Mouse (Mus musculus) gastrocnemius, adult 2 months (tissue): ENCODE results near the gene Plekha7. TPM values are rescaled to one million over a fixed set of nuclear protein-coding genes. Genes with fewer than 3 reads are reported as not detected.
A peak's percentile ranks its signal among the peaks of the same experiment; 100 is the strongest.

Source experiments
- DNase-seq: peaks from one replicate; pipeline ENCODE4 v3.0.0; 2022
- H3K27ac ChIP-seq: fragments of 200-600 bp; 2 replicates; pipeline ENCODE4 v1.8.1; 2022; ENCODE audit warnings: mild to moderate bottlenecking
- H3K4me3 ChIP-seq: fragments of 200-600 bp; 2 replicates; pipeline ENCODE4 v1.8.1; 2022; ENCODE audit warnings: mild to moderate bottlenecking, moderate library complexity
- CTCF ChIP-seq: fragments of 200-600 bp; IDR thresholded peaks from 2 replicates; pipeline ENCODE4 v1.8.1; 2022; ENCODE audit warnings: antibody characterized with exemption, mild to moderate bottlenecking, moderate library complexity
- intact Hi-C: fragments of 180-260 bp; cut with DNase I; formaldehyde crosslinking; loops from one replicate; pipeline ENCODE4 v1.15.1; 2025
- total RNA-seq, 2 experiments: library from RNA; stranded (reverse); gene quantifications; 2 replicates each; pipeline ENCODE4 v1.2.3; 2021

Plekha7 gene
- total RNA-seq, 2 experiments from 2014 or later, result 1.0 to 1.4 TPM

DNA sequence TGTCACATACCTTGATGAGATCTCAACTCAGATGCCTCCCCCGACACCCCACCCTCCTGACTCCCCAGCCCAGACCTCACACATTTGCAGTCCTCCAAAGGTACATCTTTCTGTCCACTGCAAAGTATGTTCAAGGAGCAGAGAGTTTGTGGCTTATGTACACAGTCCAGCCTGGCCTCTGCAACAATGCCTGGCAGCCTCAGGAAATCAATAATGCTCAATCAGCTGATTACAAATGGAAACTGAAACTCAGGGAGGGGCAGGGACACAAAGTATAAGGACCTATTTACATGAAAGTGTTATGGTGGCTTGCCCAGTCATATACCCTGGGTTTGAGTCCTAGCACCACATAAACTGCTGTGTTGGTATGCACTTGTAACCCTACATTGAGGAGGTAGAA lies 23.0 kb downstream of the Plekha7 start:
- Histone ChIP-seq H3K27ac (no peak overlapping the region), H3K4me3 (no peak overlapping the region)
- TF ChIP-seq CTCF, result no peak
- intact Hi-C loops, result no loop called here
- no peak for DNase-seq

DNA sequence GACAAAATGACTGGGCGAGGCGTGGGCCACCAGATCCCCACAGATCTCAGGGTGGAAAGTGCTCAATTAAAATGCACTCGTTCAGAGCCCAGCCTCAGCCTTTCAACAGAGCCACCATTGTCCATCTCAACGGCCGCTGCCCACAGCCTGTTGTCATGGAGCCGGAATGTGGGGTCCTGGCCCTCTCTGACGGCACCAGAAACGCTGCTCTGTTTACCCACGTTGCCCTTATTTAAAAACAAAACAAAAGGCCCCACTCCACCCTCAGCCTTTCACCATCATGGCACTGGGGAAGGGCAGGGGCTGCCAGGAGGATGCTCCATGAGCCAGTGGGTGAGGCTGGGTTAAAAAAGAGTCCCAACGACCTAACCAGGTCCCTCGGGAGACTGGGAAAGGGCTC lies 25.4 kb downstream of the Plekha7 start:
- Histone ChIP-seq H3K4me3 (no peak overlapping the region), H3K27ac (no peak overlapping the region)
- TF ChIP-seq CTCF, result no peak
- DNase-seq, result no peak
- intact Hi-C loops, result no loop called here

- TF ChIP-seq CTCF, result no peak
- no peak overlapping the region for H3K4me3 ChIP-seq
- intact Hi-C loops, result no loop called here
- H3K27ac ChIP-seq, result no peak overlapping the region
- no peak for DNase-seq
These were observed 28.1 kb downstream of the Plekha7 start for GRCm38 (mm10) chr7:116280126-116280525.

GRCm38 (mm10) chr7:116278280-116278679 lies 29.9 kb downstream of the Plekha7 start:
- Histone ChIP-seq H3K4me3 (no peak overlapping the region), H3K27ac (no peak overlapping the region)
- DNase-seq, result no peak
- intact Hi-C loops, result no loop called here
- no peak for TF ChIP-seq CTCF

GRCm38 (mm10) chr7:116276315-116276714 lies 31.9 kb downstream of the Plekha7 start:
- no peak for TF ChIP-seq CTCF
- intact Hi-C loops, result no loop called here
- H3K4me3 ChIP-seq, result no peak overlapping the region
- H3K27ac ChIP-seq, result no peak overlapping the region
- DNase-seq, result no peak

DNA sequence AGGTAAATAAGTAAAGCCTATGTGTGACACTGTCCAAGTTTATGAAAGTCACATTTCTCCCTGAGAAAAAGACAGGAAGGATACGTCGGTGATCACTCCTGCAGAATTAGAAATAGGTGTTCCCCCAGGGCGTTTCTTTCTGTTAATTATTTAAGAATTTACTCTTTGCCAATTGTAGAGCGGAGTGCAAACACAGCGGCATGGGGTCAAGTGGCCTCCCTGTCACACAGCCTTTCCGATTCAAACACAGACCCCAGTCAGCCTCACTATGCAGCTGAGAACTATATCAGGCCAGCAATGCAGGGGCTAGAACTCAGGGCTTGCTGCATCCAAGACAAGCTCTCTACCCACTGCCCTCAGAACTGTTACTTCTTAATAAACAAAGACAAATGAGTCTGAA lies 35.1 kb downstream of the Plekha7 start:
- TF ChIP-seq CTCF, result no peak
- DNase-seq, result no peak
- intact Hi-C loops, result no loop called here
- Histone ChIP-seq H3K27ac (no peak overlapping the region), H3K4me3 (no peak overlapping the region)

GRCm38 (mm10) chr7:116269501-116269995 lies 38.6 kb downstream of the Plekha7 start:
- TF ChIP-seq CTCF, result no peak
- Histone ChIP-seq H3K27ac (no peak overlapping the region), H3K4me3 (no peak overlapping the region)
- DNase-seq, result no peak
- intact Hi-C loops, result no loop called here

GRCm38 (mm10) chr7:116268113-116268926 lies 39.9 kb downstream of the Plekha7 start:
- Histone ChIP-seq H3K4me3 (no peak overlapping the region), H3K27ac (no peak overlapping the region)
- DNase-seq, result no peak
- TF ChIP-seq CTCF, result no peak
- intact Hi-C loops, result no loop called here

DNA sequence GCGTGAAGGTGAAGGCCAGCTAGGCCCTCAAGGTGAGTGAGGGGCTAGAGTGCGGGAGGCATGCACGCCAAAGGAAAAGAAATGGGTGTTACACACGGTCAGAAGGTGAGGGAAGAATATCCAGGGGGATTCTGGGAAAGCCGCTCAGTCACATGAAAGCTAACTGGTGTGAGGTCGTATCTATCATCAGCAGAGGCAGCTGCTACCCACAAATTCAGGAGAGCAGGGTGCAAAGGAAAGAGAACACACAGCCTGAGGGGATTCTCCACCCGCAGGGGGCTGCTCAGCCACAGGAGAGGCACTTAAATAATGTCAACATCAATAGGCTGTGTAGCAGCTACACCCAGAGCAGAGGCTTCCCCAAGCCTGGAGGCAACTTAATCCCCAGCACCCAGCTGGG lies 44.9 kb downstream of the Plekha7 start:
- DNase-seq, result no peak
- intact Hi-C loops, result loop anchor here (5.0 kb wide), 1 partner anchor 59 kb away; no protein-coding TSS in a partner anchor
- no peak overlapping the region for H3K4me3 ChIP-seq

DNA sequence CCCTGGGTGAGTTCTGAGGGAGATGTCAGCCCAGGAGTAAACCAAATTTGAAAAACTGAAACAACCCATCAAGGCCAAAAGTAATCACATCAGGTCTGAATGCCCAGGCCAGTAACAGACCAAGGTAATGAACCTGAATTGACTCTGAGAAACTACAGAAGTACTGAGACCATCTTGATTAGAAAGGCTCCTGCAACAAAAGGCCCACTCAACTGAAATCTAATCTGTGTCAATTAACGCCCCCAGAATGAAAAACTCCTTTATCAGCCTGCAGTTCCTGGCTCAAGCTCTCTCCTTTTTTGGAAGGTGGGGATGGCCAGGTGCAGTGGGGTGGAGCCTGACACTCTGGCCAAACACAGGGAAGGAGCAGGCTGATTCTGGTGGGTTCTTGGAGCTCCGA lies 45.7 kb downstream of the Plekha7 start:
- no peak for TF ChIP-seq CTCF
- intact Hi-C loops, result loop anchor here (5.0 kb wide), 1 partner anchor 60 kb away; no protein-coding TSS in a partner anchor
- Histone ChIP-seq H3K4me3 (no peak overlapping the region), H3K27ac (no peak overlapping the region)
- no peak for DNase-seq

More for the DNA sequence above, 44.9 kb downstream of the Plekha7 start:
- no peak for TF ChIP-seq CTCF
- H3K27ac ChIP-seq, result no peak overlapping the region

- intact Hi-C loops, result loop anchor here (5.0 kb wide), 1 partner anchor 60 kb away; no protein-coding TSS in a partner anchor
- H3K4me3 ChIP-seq, result no peak overlapping the region
- no peak for DNase-seq
- TF ChIP-seq CTCF, result peak; percentile 34; the same call in 1 of the 2 replicates
- no peak overlapping the region for H3K27ac ChIP-seq
These were observed 46.1 kb downstream of the Plekha7 start for GRCm38 (mm10) chr7:116262101-116262500.

DNA sequence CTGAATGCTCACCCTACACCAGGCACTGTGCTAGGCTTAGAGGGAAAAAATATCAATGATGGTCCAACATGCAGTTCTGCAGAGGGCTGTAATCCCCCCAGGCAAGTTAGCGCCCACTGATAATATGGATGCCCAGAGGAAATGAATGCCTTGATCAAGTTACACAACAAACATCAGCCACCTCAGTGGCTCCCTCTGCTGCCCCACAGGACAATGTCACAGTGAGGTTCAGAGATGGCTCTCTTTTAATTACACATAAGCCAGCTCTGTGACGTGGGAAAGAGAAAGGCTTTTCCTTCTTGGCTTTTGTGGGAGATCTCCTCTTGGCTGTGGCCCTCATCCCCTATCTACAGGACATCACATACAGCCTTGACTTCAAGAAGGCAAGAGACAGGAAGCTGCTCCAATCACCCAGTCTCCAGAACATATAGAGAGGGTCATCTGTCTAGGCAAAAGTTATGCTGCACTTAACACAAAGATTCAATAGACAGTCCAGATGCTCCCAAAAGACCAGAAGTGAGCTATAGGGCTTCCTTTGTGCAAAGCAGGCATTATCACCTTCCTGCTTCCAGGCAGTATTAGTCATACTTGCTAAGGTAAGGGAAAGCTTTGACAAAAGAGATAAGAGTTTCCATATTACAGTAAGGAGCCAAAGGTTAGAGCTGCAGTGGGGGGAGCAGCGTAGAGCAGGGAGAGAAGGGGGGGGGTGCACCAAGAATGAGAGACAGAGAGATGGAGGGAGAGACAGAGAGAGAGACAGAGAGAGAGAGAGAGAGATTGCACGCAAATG lies 47.2 kb downstream of the Plekha7 start:
- TF ChIP-seq CTCF, result peak; percentile 20; the same call in 1 of the 2 replicates
- intact Hi-C loops, result loop anchor here (5.0 kb wide), 1 partner anchor 61 kb away; no protein-coding TSS in a partner anchor
- no peak overlapping the region for H3K27ac ChIP-seq
- no peak overlapping the region for H3K4me3 ChIP-seq
- DNase-seq, result no peak
